Mouse (Mus musculus) stomach, postnatal 0 days (tissue): ENCODE measurements around the gene Mknk1. TPM values are rescaled to one million over a fixed set of nuclear protein-coding genes. Genes with fewer than 3 reads are reported as not detected.

Experiments
- ATAC-seq: fragments of 200-750 bp; cut with Nextera tagmentation; 2 replicates; pipeline ENCODE4 v1.8.0; 2017; ENCODE audit not compliant: low FRiP score, low TSS enrichment
- DNase-seq: peaks from one replicate; pipeline ENCODE4 v3.0.0-alpha.2; 2016; ENCODE audit warnings: low spot score
- H3K27ac ChIP-seq: fragments of 300-500 bp; sonication (generic); replicated peaks from 2 replicates; pipeline ENCODE4 v1.5.1; 2014; ENCODE audit warnings: mild to moderate bottlenecking, control low read depth
- H3K27me3 ChIP-seq: fragments of 300-500 bp; sonication (generic); 2 replicates; pipeline ENCODE4 v1.6.1; 2014; ENCODE audit warnings: low read length; ENCODE audit not compliant: control insufficient read depth, insufficient read depth
- H3K36me3 ChIP-seq: fragments of 300-500 bp; sonication (generic); 2 replicates; pipeline ENCODE4 v1.6.1; 2014; ENCODE audit warnings: low read length, mixed read lengths; ENCODE audit not compliant: control insufficient read depth, insufficient read depth
- H3K4me1 ChIP-seq: fragments of 300-500 bp; sonication (generic); replicated peaks from 2 replicates; pipeline ENCODE4 v1.6.1; 2014; ENCODE audit warnings: antibody characterized with exemption; ENCODE audit not compliant: control insufficient read depth, insufficient read depth
- H3K4me2 ChIP-seq: fragments of 300-500 bp; sonication (generic); replicated peaks from 2 replicates; pipeline ENCODE4 v1.6.1; 2014; ENCODE audit warnings: low read depth, mild to moderate bottlenecking, control low read depth, moderate library complexity
- H3K4me3 ChIP-seq: fragments of 300-500 bp; sonication (generic); 2 replicates; pipeline ENCODE4 v1.5.1; 2014; ENCODE audit warnings: low read depth, low read length, control low read depth
- H3K9ac ChIP-seq: fragments of 300-500 bp; sonication (generic); 2 replicates; pipeline ENCODE4 v1.6.1; 2014; ENCODE audit warnings: mild to moderate bottlenecking, low read length, control low read depth, mixed read lengths
- H3K9me3 ChIP-seq: fragments of 300-500 bp; sonication (generic); 2 replicates; pipeline ENCODE4 v1.6.1; 2016; ENCODE audit warnings: low read length; ENCODE audit not compliant: control insufficient read depth
- CTCF ChIP-seq: IDR thresholded peaks from 2 replicates; pipeline ENCODE4 v1.5.1; 2016; ENCODE audit warnings: antibody characterized with exemption, low read depth, mild to moderate bottlenecking, moderate library complexity
- EP300 ChIP-seq: optimal IDR thresholded peaks from 2 replicates; pipeline ENCODE3; 2016; ENCODE audit warnings: antibody characterized with exemption
- WGBS: fragments of 180-500 bp; shearing (Covaris S2); extraction: QIAGEN DNeasy Blood & Tissue Kit; methylation state at CpG from one replicate; pipeline ENCODE4 v1.1.7; 2014; 5-methylcytosine and 5-hydroxymethylcytosine counted together
- polyA plus RNA-seq: library from polyadenylated mRNA; unstranded; fragments of >200 nt; fragmentation: Nextera tagmentation; extraction: Ambion mirVana; gene quantifications from 2 replicates; pipeline ENCODE4 v1.2.1, GENCODE M21; 2015

Gene Mknk1
- polyA plus RNA-seq, 1 experiment from 2014 or later = 11.6 TPM

DNA sequence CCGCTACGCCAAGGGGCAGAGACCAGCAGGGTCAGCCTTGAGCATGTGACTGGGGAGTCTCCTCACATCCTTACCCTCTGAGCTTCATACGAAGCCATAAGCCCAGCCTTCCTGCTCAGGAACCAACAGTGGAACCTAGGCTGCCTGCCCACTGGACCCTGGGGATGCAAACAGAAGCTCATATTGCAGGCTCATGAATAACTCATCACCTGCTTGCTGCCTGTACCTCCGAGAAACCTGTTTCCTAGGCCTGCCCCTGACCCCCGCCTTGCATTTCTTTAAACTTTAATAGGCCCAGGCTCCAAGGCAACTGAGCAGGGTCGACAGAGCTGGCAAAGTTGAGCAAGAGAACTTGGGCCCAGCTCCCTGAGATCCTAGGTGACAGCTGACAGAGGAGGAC, 45.0 kb downstream of the Mknk1 start, which contains the start of gene Kncn:
TSS of gene Kncn (plus strand) at position 379 of the 400 bp plus-strand sequence.
- no peak for TF ChIP-seq EP300
- no peak for TF ChIP-seq CTCF
- Histone ChIP-seq H3K27ac (no peak within 1 kb of the TSS), H3K4me2 (no peak within 1 kb of the TSS), H3K4me3 (no peak within 1 kb of the TSS), H3K9me3 (no peaks in the 10 kb centered on the region), H3K36me3 (no peaks in the 10 kb centered on the region), H3K4me1 (no peaks in the 10 kb centered on the region), H3K9ac (no peak within 1 kb of the TSS), H3K27me3 (no peaks in the 10 kb centered on the region; the same call in 1 of the 2 replicates)
- 69% methylated on average over 6 of the region's 6 CpGs for WGBS
- DNase-seq = no peak
- no peak for ATAC-seq

DNA sequence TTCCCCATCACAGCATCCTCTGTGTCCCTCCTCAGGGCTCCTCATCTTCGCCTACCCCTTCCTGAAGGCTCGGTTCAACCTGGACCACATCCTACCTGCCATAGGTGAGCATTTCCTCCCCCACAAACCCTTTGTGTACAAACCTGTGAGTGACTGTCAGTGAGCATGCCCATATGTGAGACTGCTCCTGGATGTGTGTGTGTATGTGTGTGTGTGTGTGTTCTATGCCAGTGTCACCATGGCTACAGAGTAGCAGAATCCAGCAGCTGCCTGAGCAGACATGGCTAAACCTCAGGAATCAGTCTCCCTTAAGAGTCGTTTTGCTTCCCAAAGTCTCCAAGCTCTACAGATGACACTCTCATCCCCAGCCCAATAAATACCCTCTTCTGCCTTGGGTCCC, 46.8 kb downstream of the Mknk1 start:
- WGBS = 74% methylated on average over 3 of the region's 3 CpGs
- Histone ChIP-seq H3K27me3 (no peaks in the 10 kb centered on the region; the same call in 1 of the 2 replicates), H3K4me2 (no peak overlapping the region), H3K27ac (no peak overlapping the region), H3K4me3 (no peak overlapping the region), H3K36me3 (no peaks in the 10 kb centered on the region), H3K9ac (no peak overlapping the region), H3K9me3 (no peaks in the 10 kb centered on the region), H3K4me1 (no peaks in the 10 kb centered on the region)
- TF ChIP-seq EP300 (no peak), CTCF (no peak)
- no peak for ATAC-seq
- no peak for DNase-seq

DNA sequence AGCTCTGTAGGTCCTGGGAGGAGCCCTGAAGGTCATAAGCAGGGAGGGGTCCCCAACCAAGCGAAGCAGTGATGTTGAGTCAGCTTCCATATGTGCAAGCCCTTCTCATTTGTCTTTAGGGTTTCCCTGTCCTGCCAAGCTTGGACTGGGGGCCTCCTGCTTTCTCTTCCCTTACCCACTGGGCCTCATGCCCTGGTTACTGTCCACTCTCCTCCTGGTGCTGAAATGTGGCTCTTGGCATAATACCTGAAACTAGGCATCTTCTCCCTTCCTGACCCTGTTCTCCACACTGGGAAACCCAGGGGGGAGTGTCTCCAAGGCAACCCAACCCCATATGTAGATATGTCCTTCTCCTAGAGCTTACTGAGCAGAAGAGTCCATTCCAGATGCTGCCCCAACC, 47.9 kb downstream of the Mknk1 start:
- no peak overlapping the region for H3K27ac ChIP-seq
- H3K27me3 ChIP-seq = no peaks in the 10 kb centered on the region; the same call in 1 of the 2 replicates
- H3K36me3 ChIP-seq = no peaks in the 10 kb centered on the region
- peak; percentile 38 for DNase-seq
- no peak overlapping the region for H3K9ac ChIP-seq
- H3K4me2 ChIP-seq = no peak overlapping the region
- ATAC-seq = no peak
- H3K9me3 ChIP-seq = no peaks in the 10 kb centered on the region
- H3K4me3 ChIP-seq = no peak overlapping the region
- H3K4me1 ChIP-seq = no peaks in the 10 kb centered on the region
- TF ChIP-seq CTCF (no peak), EP300 (no peak)
- WGBS = 62% methylated on average over 1 of the region's 1 CpGs

DNA sequence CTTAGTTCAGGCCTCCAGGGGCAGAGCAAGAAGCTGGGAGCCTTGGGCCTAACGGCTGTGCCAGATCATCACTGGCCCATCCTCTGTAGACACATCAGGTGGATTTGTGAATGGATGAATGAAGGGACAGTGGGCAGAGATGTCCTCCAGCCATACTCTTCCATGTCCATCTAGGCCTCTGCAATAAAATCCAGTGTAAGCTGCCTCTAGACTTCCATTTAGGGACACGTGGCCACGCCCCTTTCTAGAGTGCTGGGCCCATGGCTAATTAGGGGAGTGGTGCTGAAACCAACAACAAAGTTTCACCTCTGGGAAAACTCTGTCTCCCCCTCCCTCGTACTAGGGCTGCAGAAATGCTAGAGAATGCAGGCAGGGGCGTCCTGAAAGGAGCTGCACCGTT, 51.1 kb downstream of the Mknk1 start:
- 15% methylated on average over 6 of the region's 6 CpGs for WGBS
- peak overlapping the region; percentile 25 for H3K4me3 ChIP-seq
- no peaks in the 10 kb centered on the region for H3K4me1 ChIP-seq
- H3K27me3 ChIP-seq = no peaks in the 10 kb centered on the region; the same call in 1 of the 2 replicates
- no peaks in the 10 kb centered on the region for H3K36me3 ChIP-seq
- peak overlapping the region; percentile 47 for H3K4me2 ChIP-seq
- ATAC-seq = no peak
- TF ChIP-seq CTCF (no peak), EP300 (no peak)
- 0 out of 2 replicates have a peak overlapping the region, but pooled peaks have one; percentile 31 for H3K9ac ChIP-seq
- no peaks in the 10 kb centered on the region for H3K9me3 ChIP-seq
- no peak overlapping the region for H3K27ac ChIP-seq
- no peak for DNase-seq

DNA sequence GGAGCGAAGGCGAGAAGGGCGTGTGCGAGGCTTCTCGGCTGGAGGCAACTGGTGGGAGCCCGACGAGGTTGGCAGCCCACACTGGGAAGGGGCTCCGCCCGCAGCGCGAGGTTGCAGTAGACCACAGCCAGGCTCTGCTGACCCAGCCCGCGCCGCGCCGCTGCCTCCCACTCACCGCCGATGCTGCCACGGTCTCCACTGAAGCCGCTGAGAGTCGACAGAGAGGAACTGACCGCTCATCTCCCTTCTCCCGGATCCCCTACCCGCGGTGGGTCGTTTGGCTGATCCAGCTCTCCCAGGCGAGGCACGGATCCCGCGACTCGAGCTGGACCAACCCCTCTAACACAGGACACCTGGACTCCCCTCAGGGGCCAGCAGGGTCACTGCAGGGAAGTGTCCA, 51.6 kb downstream of the Mknk1 start, which contains the start of gene 6430628N08Rik:
TSS of gene 6430628N08Rik (plus strand) at position 113 of the 400 bp plus-strand sequence.
- Histone ChIP-seq H3K4me3 (peak within 1 kb of the TSS; percentile 25), H3K9ac (0 out of 2 replicates have a peak within 1 kb of the TSS, but pooled peaks have one; percentile 31), H3K36me3 (no peaks in the 10 kb centered on the region), H3K27ac (no peak within 1 kb of the TSS), H3K27me3 (no peaks in the 10 kb centered on the region; the same call in 1 of the 2 replicates), H3K4me2 (peak within 1 kb of the TSS; percentile 47), H3K4me1 (no peaks in the 10 kb centered on the region), H3K9me3 (no peaks in the 10 kb centered on the region)
- ATAC-seq (no peak), DNase-seq (no peak)
- no peak for TF ChIP-seq EP300
- no peak for TF ChIP-seq CTCF
- under 1% methylated on average over 29 of the region's 31 CpGs for WGBS

DNA sequence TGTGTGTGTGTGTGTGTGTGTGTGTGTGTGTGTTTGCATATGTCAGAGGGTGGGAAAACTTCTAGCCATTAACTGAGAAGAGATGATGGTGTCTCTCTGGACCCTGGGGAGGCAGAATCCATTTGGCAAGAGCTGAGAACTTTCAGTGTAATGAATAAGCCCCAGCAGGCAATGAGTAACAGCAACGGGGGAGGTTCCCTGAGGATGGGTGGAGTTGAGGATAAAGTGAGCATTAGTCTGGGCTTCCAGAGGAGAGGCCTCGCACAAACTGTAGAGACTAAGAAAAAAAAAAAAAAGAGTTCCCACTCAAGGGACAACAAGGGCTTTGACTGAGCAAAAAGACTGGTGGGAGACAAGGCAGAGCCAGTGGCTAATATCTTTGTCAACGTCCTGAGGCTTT, 55.3 kb downstream of the Mknk1 start:
- Histone ChIP-seq H3K4me1 (no peaks in the 10 kb centered on the region), H3K36me3 (no peaks in the 10 kb centered on the region), H3K27me3 (peaks cover 6% of the 10 kb centered on the region; the same call in 1 of the 2 replicates)

More for the DNA sequence above, 55.3 kb downstream of the Mknk1 start:
- 8% methylated on average over 3 of the region's 3 CpGs for WGBS
- H3K4me3 ChIP-seq = no peak overlapping the region
- H3K4me2 ChIP-seq = no peak overlapping the region
- H3K9ac ChIP-seq = no peak overlapping the region
- TF ChIP-seq EP300 = no peak
- no peak for TF ChIP-seq CTCF
- DNase-seq (no peak), ATAC-seq (no peak)
- no peak overlapping the region for H3K27ac ChIP-seq
- H3K9me3 ChIP-seq = no peaks in the 10 kb centered on the region
